Mouse (Mus musculus) stomach, embryonic 15.5 days (tissue): ENCODE measurements around the gene Polr2l. TPM values are rescaled to one million over a fixed set of nuclear protein-coding genes. Genes with fewer than 3 reads are reported as not detected.

ENCODE experiments used
- polyA plus RNA-seq: library from polyadenylated mRNA; unstranded; fragments of >200 nt; fragmentation: Nextera tagmentation; extraction: Ambion mirVana; gene quantifications from 2 replicates; pipeline ENCODE4 v1.2.1, GENCODE M21; 2015

The Polr2l gene
- polyA plus RNA-seq, 1 experiment from 2014 or later: 71.6 TPM

Other genes starting within 250 kb of the Polr2l start
- 58.8 and 63.4 TPM in 2 replicates for gene Phrf1, start 246.3 kb downstream of the Polr2l start, polyA plus RNA-seq
- 4.6 and 5.7 TPM in 2 replicates for gene Irf7, start 208.7 kb downstream of the Polr2l start, polyA plus RNA-seq
- gene Cdhr5, start 198.3 kb downstream of the Polr2l start, polyA plus RNA-seq: 14.5 and 18.4 TPM in 2 replicates
- gene Sct, start 196.0 kb downstream of the Polr2l start, polyA plus RNA-seq: 44.2 and 48.8 TPM in 2 replicates
- 0.19 and 0.28 TPM in 2 replicates for gene Drd4, start 183.1 kb downstream of the Polr2l start, polyA plus RNA-seq
- 66.9 and 70.8 TPM in 2 replicates for gene Deaf1, start 147.4 kb downstream of the Polr2l start, polyA plus RNA-seq
- 39.3 and 40.6 TPM in 2 replicates for gene Tmem80, start 147.4 kb downstream of the Polr2l start, polyA plus RNA-seq
- 59.6 and 59.7 TPM in 2 replicates for gene Eps8l2, start 136.3 kb downstream of the Polr2l start, polyA plus RNA-seq
- gene Taldo1, start 82.9 kb downstream of the Polr2l start, polyA plus RNA-seq: 347 and 384 TPM in 2 replicates
- gene Gatd1, start 61.0 kb downstream of the Polr2l start, polyA plus RNA-seq: 51.1 and 53.0 TPM in 2 replicates
- gene Cend1, start 45.6 kb downstream of the Polr2l start, polyA plus RNA-seq: 2.5 TPM in 2 replicates
- gene Slc25a22, start 37.2 kb downstream of the Polr2l start, polyA plus RNA-seq: 26.9 and 27.2 TPM in 2 replicates
- gene Pidd1, start 31.1 kb downstream of the Polr2l start, polyA plus RNA-seq: 8.5 and 8.6 TPM in 2 replicates
- 1,278 and 1,319 TPM in 2 replicates for gene Rplp2, start 27.8 kb downstream of the Polr2l start, polyA plus RNA-seq
- gene Pnpla2, start 19.9 kb downstream of the Polr2l start, polyA plus RNA-seq: 33.5 and 34.6 TPM in 2 replicates
- 27.5 and 32.8 TPM in 2 replicates for gene Cracr2b, start 14.0 kb downstream of the Polr2l start, polyA plus RNA-seq
- 25.6 and 26.6 TPM in 2 replicates for gene Cd151, start 7.7 kb downstream of the Polr2l start, polyA plus RNA-seq
- 69.8 and 72.8 TPM in 2 replicates for gene Tspan4, start 108 bp upstream of the Polr2l start, polyA plus RNA-seq
- 50.7 and 58.0 TPM in 2 replicates for gene Chid1, start 64.7 kb upstream of the Polr2l start, polyA plus RNA-seq
- gene Ap2a2, start 87.0 kb upstream of the Polr2l start, polyA plus RNA-seq: 78.4 TPM in 2 replicates
- gene Muc6, start 180.2 kb upstream of the Polr2l start, polyA plus RNA-seq: 2.0 and 3.3 TPM in 2 replicates
- 2.7 and 2.8 TPM in 2 replicates for gene Muc2, start 215.2 kb upstream of the Polr2l start, polyA plus RNA-seq